Mouse (Mus musculus) limb, embryonic 12.5 days (tissue): ENCODE data around the gene Ric8b. TPM values are rescaled to one million over a fixed set of nuclear protein-coding genes. Genes with fewer than 3 reads are reported as not detected.

Experiments
- ATAC-seq: fragments of 200-750 bp; cut with Nextera tagmentation; 2 replicates; pipeline ENCODE4 v1.8.0; 2017; ENCODE audit warnings: low read depth, moderate TSS enrichment; ENCODE audit not compliant: insufficient number of reproducible peaks, insufficient read depth, low FRiP score, low TSS enrichment
- H3K27ac ChIP-seq: fragments of 300-500 bp; sonication (generic); 2 replicates; pipeline ENCODE4 v1.5.1; 2016; ENCODE audit warnings: mild to moderate bottlenecking, moderate library complexity
- H3K27me3 ChIP-seq: fragments of 300-500 bp; sonication (generic); 2 replicates; pipeline ENCODE4 v1.6.1; 2016; ENCODE audit warnings: mild to moderate bottlenecking, moderate library complexity
- H3K36me3 ChIP-seq: fragments of 300-500 bp; sonication (generic); 2 replicates; pipeline ENCODE4 v1.6.1; 2016; ENCODE audit warnings: mild to moderate bottlenecking, moderate library complexity
- H3K4me1 ChIP-seq: fragments of 300-500 bp; sonication (generic); replicated peaks from 2 replicates; pipeline ENCODE4 v1.6.1; 2016
- H3K4me2 ChIP-seq: fragments of 300-500 bp; sonication (generic); 2 replicates; pipeline ENCODE4 v1.6.1; 2016; ENCODE audit warnings: mild to moderate bottlenecking, moderate library complexity
- H3K4me3 ChIP-seq: fragments of 300-500 bp; sonication (generic); replicated peaks from 2 replicates; pipeline ENCODE4 v1.5.1; 2016; ENCODE audit warnings: mild to moderate bottlenecking
- H3K9ac ChIP-seq: fragments of 300-500 bp; sonication (generic); replicated peaks from 2 replicates; pipeline ENCODE4 v1.6.1; 2016; ENCODE audit warnings: mild to moderate bottlenecking, moderate library complexity
- H3K9me3 ChIP-seq: fragments of 300-500 bp; sonication (generic); 2 replicates; pipeline ENCODE4 v1.6.1; 2016; ENCODE audit warnings: mild to moderate bottlenecking, moderate library complexity
- WGBS: fragments of 180-500 bp; shearing (Covaris S2); methylation state at CpG from one replicate; pipeline ENCODE4 v1.1.7; 2016; 5-methylcytosine and 5-hydroxymethylcytosine counted together
- polyA plus RNA-seq: library from polyadenylated mRNA; unstranded; fragments of >200 nt; fragmentation: Nextera tagmentation; extraction: Ambion mirVana; gene quantifications from 2 replicates; pipeline ENCODE4 v1.2.1, GENCODE M21; 2016

Ric8b gene
- polyA plus RNA-seq, 1 experiment from 2014 or later, result 30.3 TPM

DNA sequence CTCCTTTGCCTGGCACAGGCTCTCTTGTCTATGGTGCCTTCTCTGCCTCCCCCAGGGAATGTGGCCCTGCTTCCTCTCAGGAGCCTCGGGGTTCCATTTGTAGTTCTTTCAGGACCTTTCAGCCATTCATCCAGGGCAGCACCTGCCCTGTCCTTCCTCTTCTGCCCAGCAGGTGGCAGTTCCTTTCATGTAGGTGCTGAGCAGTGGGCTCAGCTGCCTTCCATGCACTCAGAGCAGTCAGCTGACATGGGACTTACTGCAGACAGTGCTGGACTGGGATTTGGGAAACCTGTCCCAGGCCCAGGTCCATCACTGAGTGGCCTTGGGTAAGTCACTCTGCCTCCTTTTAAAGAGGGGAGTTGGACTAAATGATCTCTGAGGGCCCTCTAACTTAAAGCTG lies 96.0 kb downstream of the Ric8b start:
- Histone ChIP-seq H3K9ac (no peak overlapping the region), H3K4me2 (no peak overlapping the region), H3K36me3 (peaks cover 46% of the 10 kb centered on the region), H3K27ac (no peak overlapping the region), H3K27me3 (no peaks in the 10 kb centered on the region), H3K9me3 (no peaks in the 10 kb centered on the region), H3K4me3 (no peak overlapping the region), H3K4me1 (0 out of 2 replicates have a peak, but pooled peaks cover 5% of the 10 kb centered on the region)
- ATAC-seq, result no peak
- 33% methylated on average over 1 of the region's 1 CpGs for WGBS

- ATAC-seq, result no peak
- H3K4me2 ChIP-seq, result no peak overlapping the region
- H3K4me3 ChIP-seq, result no peak overlapping the region
- no peaks in the 10 kb centered on the region for H3K9me3 ChIP-seq
- H3K27ac ChIP-seq, result no peak overlapping the region
- 0 out of 2 replicates have a peak, but pooled peaks cover 5% of the 10 kb centered on the region for H3K4me1 ChIP-seq
- peaks cover 52% of the 10 kb centered on the region for H3K36me3 ChIP-seq
- no peaks in the 10 kb centered on the region for H3K27me3 ChIP-seq
- 91% methylated on average over 8 of the region's 8 CpGs for WGBS
- no peak overlapping the region for H3K9ac ChIP-seq
Observed at GRCm38 (mm10) chr10:85013924-85014428, 96.6 kb downstream of the Ric8b start.

DNA sequence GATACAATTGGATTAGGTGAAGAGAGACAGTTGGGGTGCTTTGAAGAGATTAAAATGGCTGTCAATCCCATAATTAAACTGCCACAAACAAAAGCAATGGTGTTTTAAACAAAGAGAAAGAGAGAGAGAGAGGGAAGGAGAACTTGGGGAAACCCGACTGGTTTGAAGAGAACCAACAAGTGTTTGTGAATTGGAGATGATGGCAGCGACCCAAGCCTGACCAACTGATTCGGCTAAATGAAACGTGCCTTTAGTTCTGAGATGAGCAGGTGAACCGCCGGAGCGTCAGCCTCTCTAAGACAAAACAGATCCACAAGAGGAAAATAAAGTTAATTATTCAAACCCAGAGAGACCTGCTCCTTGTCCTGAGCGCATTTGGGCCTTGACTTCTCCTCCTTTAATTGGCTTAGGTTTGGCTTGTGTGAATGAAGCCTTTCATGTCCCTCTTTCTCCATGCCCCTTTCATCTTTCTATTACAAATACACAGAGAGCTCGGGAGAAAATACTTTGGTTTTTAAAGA lies 97.1 kb downstream of the Ric8b start:
- H3K27me3 ChIP-seq, result no peaks in the 10 kb centered on the region
- WGBS, result 86% methylated on average over 9 of the region's 9 CpGs
- no peaks in the 10 kb centered on the region for H3K9me3 ChIP-seq
- no peak for ATAC-seq
- H3K4me2 ChIP-seq, result no peak overlapping the region
- no peak overlapping the region for H3K4me3 ChIP-seq
- H3K36me3 ChIP-seq, result peaks cover 56% of the 10 kb centered on the region
- no peak overlapping the region for H3K27ac ChIP-seq
- H3K9ac ChIP-seq, result no peak overlapping the region
- 0 out of 2 replicates have a peak, but pooled peaks cover 5% of the 10 kb centered on the region for H3K4me1 ChIP-seq

DNA sequence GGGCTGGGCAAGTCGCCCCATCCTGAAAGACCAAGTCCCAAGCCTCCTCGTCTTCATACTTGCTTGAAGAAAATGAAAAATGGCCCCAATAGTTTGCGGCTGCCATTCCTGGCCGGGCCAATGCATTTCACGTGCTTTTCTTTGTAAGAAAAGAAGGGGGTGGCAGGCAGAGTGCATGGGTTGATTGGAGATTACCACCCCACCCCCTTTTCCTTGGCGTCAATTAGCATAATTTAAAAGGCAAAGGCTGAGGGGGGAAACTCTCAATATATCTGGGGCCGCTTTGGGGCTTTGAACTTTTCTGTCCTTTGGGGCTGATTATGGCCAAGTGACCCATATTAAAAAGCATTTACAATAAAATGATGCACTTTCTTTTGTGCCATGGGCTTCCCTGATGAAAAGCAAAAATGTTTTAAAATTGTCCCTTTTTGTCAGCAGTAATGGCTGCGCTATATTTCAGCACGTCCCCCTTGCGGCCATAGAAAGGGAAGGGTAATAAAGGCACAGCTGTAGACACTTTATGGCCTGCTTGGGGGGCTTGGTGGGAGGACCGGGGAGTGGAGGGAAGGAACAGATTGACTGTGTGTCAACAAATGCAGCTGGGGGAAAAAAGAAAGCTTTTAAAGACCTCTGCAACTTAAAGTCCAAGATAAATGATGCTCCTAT lies 105.4 kb downstream of the Ric8b start:
- peaks cover 14% of the 10 kb centered on the region for H3K36me3 ChIP-seq
- H3K27me3 ChIP-seq, result no peaks in the 10 kb centered on the region; the same call in 1 of the 2 replicates
- no peak overlapping the region for H3K4me3 ChIP-seq
- H3K9me3 ChIP-seq, result no peaks in the 10 kb centered on the region
- H3K9ac ChIP-seq, result no peak overlapping the region
- H3K27ac ChIP-seq, result peak overlapping the region; percentile 72
- peaks cover 18% of the 10 kb centered on the region for H3K4me1 ChIP-seq
- ATAC-seq, result no peak
- peak overlapping the region; percentile 27 for H3K4me2 ChIP-seq
- WGBS, result 16% methylated on average over 11 of the region's 11 CpGs

DNA sequence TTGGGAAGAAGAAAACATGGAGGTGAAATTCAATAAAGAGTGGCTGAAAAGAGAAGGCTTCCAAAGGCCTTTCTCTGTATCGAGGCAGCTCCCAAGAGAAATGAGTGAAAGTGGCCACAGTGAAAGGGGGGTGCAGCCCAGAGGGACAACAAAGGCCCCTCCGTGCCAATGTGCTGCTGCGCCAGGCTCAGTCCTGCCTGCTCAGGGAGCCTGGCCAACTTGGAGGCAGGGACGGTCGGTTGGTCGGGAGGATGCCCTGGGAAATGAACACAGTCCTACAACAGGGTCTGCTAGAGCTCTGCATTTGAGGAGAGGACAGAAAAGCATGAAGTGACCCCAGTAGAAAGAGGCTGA lies 105.9 kb downstream of the Ric8b start:
- 32% methylated on average over 6 of the region's 6 CpGs for WGBS
- peak overlapping the region; percentile 27; the same call in 1 of the 2 replicates for H3K4me2 ChIP-seq
- no peak for ATAC-seq
- H3K27me3 ChIP-seq, result no peaks in the 10 kb centered on the region; the same call in 1 of the 2 replicates
- H3K4me1 ChIP-seq, result peaks cover 18% of the 10 kb centered on the region
- H3K9me3 ChIP-seq, result no peaks in the 10 kb centered on the region
- H3K4me3 ChIP-seq, result no peak overlapping the region
- no peak overlapping the region; the same call in 1 of the 2 replicates for H3K9ac ChIP-seq
- peak overlapping the region; percentile 72 for H3K27ac ChIP-seq
- peaks cover 11% of the 10 kb centered on the region; the same call in 1 of the 2 replicates for H3K36me3 ChIP-seq

- ATAC-seq, result peak; percentile 90; the same call in 1 of the 2 replicates
- H3K27me3 ChIP-seq, result no peaks in the 10 kb centered on the region
Observed at GRCm38 (mm10) chr10:85025799-85026424, 108.5 kb downstream of the Ric8b start.

GRCm38 (mm10) chr10:85027619-85028175 lies 110.3 kb downstream of the Ric8b start:
- no peak for ATAC-seq
- WGBS, result 74% methylated on average over 10 of the region's 10 CpGs
- H3K4me3 ChIP-seq, result no peak overlapping the region

More at GRCm38 (mm10) chr10:85025799-85026424, 108.5 kb downstream of the Ric8b start:
- H3K4me1 ChIP-seq, result peaks cover 18% of the 10 kb centered on the region
- 0 out of 2 replicates have a peak, but pooled peaks cover 6% of the 10 kb centered on the region for H3K9me3 ChIP-seq
- H3K4me3 ChIP-seq, result no peak overlapping the region
- WGBS, result 83% methylated on average over 11 of the region's 11 CpGs
- no peak overlapping the region for H3K9ac ChIP-seq
- no peak overlapping the region for H3K4me2 ChIP-seq
- no peaks in the 10 kb centered on the region for H3K36me3 ChIP-seq
- no peak overlapping the region for H3K27ac ChIP-seq

DNA sequence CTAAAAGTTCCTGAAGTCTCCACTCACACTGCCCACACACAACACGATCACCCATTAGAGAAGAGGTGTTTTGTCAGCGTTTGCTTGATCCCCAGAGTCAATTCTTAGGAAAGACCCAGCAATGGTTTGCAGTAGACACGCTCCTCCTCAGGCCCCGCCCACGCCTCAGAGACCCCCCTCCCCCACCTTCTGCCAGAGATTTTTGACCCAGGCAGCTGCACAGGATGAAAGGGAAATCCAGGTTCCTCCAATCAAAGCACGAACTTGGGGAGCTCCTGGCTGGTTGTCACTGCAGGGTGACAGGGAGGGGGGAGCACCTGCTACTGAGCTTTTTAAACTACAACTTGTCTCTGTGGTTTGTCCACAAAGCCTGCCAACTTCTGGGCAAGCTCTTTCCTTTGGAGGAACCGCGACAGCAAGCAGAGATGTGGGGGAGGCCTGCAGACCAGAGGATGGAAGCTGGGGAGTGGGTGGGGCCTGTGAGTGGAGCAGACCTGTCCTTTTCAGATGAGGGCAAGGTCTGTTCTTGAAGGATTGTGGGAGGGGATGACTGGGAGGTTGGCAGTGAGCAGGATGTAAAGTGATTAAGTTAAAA lies 117.8 kb downstream of the Ric8b start:
- H3K36me3 ChIP-seq, result no peaks in the 10 kb centered on the region
- H3K4me3 ChIP-seq, result no peak overlapping the region
- peaks cover 5% of the 10 kb centered on the region for H3K4me1 ChIP-seq
- H3K9ac ChIP-seq, result no peak overlapping the region
- H3K27ac ChIP-seq, result no peak overlapping the region
- no peaks in the 10 kb centered on the region for H3K27me3 ChIP-seq
- no peak for ATAC-seq
- 22% methylated on average over 8 of the region's 8 CpGs for WGBS
- H3K4me2 ChIP-seq, result no peak overlapping the region
- 0 out of 2 replicates have a peak, but pooled peaks cover 4% of the 10 kb centered on the region for H3K9me3 ChIP-seq

More at GRCm38 (mm10) chr10:85027619-85028175, 110.3 kb downstream of the Ric8b start:
- H3K9ac ChIP-seq, result no peak overlapping the region
- H3K9me3 ChIP-seq, result 0 out of 2 replicates have a peak, but pooled peaks cover 6% of the 10 kb centered on the region
- no peaks in the 10 kb centered on the region for H3K36me3 ChIP-seq
- no peaks in the 10 kb centered on the region for H3K27me3 ChIP-seq
- peaks cover 10% of the 10 kb centered on the region for H3K4me1 ChIP-seq
- no peak overlapping the region for H3K4me2 ChIP-seq
- no peak overlapping the region for H3K27ac ChIP-seq

DNA sequence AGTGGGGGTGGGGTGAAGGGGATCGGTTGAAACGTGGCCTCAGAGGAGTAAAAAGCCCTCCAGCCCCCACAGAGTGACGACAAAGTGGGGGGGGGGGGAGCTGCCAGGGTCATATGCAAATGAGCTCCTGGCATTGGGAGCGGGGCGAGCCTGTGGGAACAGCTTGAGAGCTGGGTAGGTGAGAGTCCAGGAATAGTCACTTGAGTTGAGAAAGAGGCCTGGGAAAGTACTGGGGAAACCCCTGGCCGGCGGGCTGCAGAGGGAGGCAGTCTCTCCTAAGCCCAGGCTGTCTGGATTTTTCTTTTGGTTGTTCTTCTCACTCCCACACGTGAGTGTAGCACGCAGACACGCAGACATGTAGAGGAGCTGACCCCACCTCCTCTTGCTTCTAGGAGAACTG lies 120.7 kb downstream of the Ric8b start:
- Histone ChIP-seq H3K9ac (no peak overlapping the region), H3K27me3 (no peaks in the 10 kb centered on the region), H3K4me2 (no peak overlapping the region), H3K4me1 (peaks cover 5% of the 10 kb centered on the region), H3K4me3 (no peak overlapping the region), H3K9me3 (0 out of 2 replicates have a peak, but pooled peaks cover 4% of the 10 kb centered on the region), H3K36me3 (no peaks in the 10 kb centered on the region), H3K27ac (peak overlapping the region; percentile 24; the same call in 1 of the 2 replicates)
- 71% methylated on average over 10 of the region's 10 CpGs for WGBS
- no peak for ATAC-seq

DNA sequence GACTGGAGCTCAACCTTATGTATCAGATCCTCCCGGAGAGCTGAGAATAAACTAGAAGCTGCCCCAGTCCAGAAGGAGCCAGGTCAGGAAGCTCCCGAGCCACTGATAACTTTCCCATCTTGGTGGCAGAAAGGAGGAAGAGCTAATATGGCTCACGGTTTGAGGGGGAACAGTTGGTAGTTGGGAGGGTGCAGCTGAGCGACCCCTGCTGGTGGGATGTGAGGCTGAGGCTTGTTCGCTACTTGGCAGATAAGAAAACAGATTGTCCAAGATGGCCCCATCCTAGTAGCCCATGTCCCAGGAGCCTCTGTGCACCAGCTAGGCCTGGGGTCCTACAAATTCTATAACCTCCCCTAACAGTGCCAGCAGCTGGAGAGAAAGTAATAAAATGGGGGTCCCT lies 121.4 kb downstream of the Ric8b start:
- ATAC-seq, result no peak
- Histone ChIP-seq H3K4me3 (no peak overlapping the region), H3K4me2 (no peak overlapping the region), H3K4me1 (peaks cover 5% of the 10 kb centered on the region), H3K27me3 (no peaks in the 10 kb centered on the region), H3K36me3 (no peaks in the 10 kb centered on the region), H3K27ac (no peak overlapping the region), H3K9me3 (0 out of 2 replicates have a peak, but pooled peaks cover 4% of the 10 kb centered on the region), H3K9ac (no peak overlapping the region)
- WGBS, result 84% methylated on average over 5 of the region's 5 CpGs
